Comparison of ENCODE assay signal across 8 mouse cellular contexts in the genomic region with DNA sequence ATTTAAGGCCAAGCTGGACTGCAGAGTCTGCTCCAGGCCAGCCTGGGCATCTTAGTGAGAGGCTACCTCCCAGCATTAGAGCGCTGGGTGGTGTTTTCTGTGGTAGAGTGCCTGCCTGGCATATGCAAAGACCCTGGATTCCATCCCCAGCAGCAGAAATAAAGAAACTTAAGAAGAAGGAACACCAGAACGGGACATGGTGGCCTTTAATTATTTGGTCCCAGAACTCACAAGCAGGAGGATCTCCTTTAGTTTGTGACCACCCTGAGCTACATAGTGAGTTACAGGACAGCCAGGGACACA. TPM values are rescaled to one million over a fixed set of nuclear protein-coding genes. Genes with fewer than 3 reads are reported as not detected.
DNase-seq lines count a peak whose midpoint lies in the region; ATAC-seq and TF ChIP-seq lines count a peak whose summit lies in the region.

No protein-coding gene starts in this region.

- peaks cover 4% of the 10 kb centered on the region; the same call in 1 of the 2 replicates for H3K27me3 ChIP-seq in kidney, embryonic 16.5 days (ENCODE audit: insufficient read depth, low read length)
- peaks cover 20% of the 10 kb centered on the region for H3K27me3 ChIP-seq in embryonic facial prominence, embryonic 10.5 days (replicated peaks; ENCODE audit: low read depth, poor library complexity, severe bottlenecking)
- no peaks in the 10 kb centered on the region for H3K27me3 ChIP-seq in hindbrain, postnatal 0 days (ENCODE audit: insufficient read depth, low read length)

- peak overlapping the region; percentile 81 for H3K9ac ChIP-seq in kidney, embryonic 16.5 days (replicated peaks; ENCODE audit: low read length)
- peak overlapping the region; percentile 49 for H3K9ac ChIP-seq in hindbrain, postnatal 0 days (replicated peaks; ENCODE audit: low read length)

- H3K9me3 ChIP-seq in kidney, embryonic 16.5 days (ENCODE audit: low read length), result no peaks in the 10 kb centered on the region
- no peaks in the 10 kb centered on the region for H3K9me3 ChIP-seq in embryonic facial prominence, embryonic 10.5 days
- H3K9me3 ChIP-seq in hindbrain, postnatal 0 days (ENCODE audit: low read length), result no peaks in the 10 kb centered on the region

- H3K36me3 ChIP-seq in kidney, embryonic 16.5 days (ENCODE audit: insufficient read depth, low read length), result peaks cover 12% of the 10 kb centered on the region
- H3K36me3 ChIP-seq in embryonic facial prominence, embryonic 10.5 days (replicated peaks), result peaks cover 29% of the 10 kb centered on the region
- H3K36me3 ChIP-seq in hindbrain, postnatal 0 days (ENCODE audit: insufficient read depth, low read length), result no peaks in the 10 kb centered on the region

- H3K4me3 ChIP-seq in kidney, embryonic 16.5 days (ENCODE audit: low read length), result peak overlapping the region; percentile 66
- peak overlapping the region; percentile 65 for H3K4me3 ChIP-seq in embryonic facial prominence, embryonic 10.5 days
- H3K4me3 ChIP-seq in hindbrain, postnatal 0 days (ENCODE audit: low read length), result peak overlapping the region; percentile 47

- WGBS in kidney, embryonic 16.5 days, result 35% methylated on average over 2 of the region's 2 CpGs
- 29% methylated on average over 2 of the region's 2 CpGs for WGBS in embryonic facial prominence, embryonic 10.5 days
- 36% methylated on average over 2 of the region's 2 CpGs for WGBS in hindbrain, postnatal 0 days

- peaks cover 20% of the 10 kb centered on the region for H3K4me1 ChIP-seq in kidney, embryonic 16.5 days (ENCODE audit: insufficient read depth, low read length)
- H3K4me1 ChIP-seq in embryonic facial prominence, embryonic 10.5 days, result peaks cover 33% of the 10 kb centered on the region
- peaks cover 9% of the 10 kb centered on the region; the same call in 1 of the 2 replicates for H3K4me1 ChIP-seq in hindbrain, postnatal 0 days (ENCODE audit: insufficient read depth, low read length)

- no peak for TF ChIP-seq CTCF in hindbrain, postnatal 0 days (IDR thresholded peaks at IDR 0.05; ENCODE audit: low read depth)

- H3K4me2 ChIP-seq in kidney, embryonic 16.5 days (replicated peaks; ENCODE audit: low read depth, low read length), result peak overlapping the region; percentile 74
- H3K4me2 ChIP-seq in hindbrain, postnatal 0 days (ENCODE audit: low read depth, low read length), result peak overlapping the region; percentile 63

- DNase-seq in kidney, adult 9 months, result no peak
- DNase-seq in embryonic facial prominence, embryonic 10.5 days (ENCODE audit: low spot score), result no peak
- DNase-seq in hindbrain, postnatal 0 days (ENCODE audit: low spot score), result no peak
- DNase-seq in neural tube, embryonic 10.5 days (ENCODE audit: extremely low spot score, low spot score), result peak; percentile 34
- no peak for DNase-seq in adrenal gland, adult 2 months
- no peak for DNase-seq in adrenal gland, postnatal 25 days
- DNase-seq in thymus, adult 18-20 months, result no peak

- ATAC-seq in kidney, embryonic 16.5 days (ENCODE audit: low FRiP score, low TSS enrichment), result no peak
- ATAC-seq in hindbrain, postnatal 0 days, result no peak

- peak overlapping the region; percentile 73 for H3K27ac ChIP-seq in kidney, embryonic 16.5 days (ENCODE audit: low read length)
- peak overlapping the region; percentile 92 for H3K27ac ChIP-seq in embryonic facial prominence, embryonic 10.5 days (replicated peaks)
- H3K27ac ChIP-seq in hindbrain, postnatal 0 days, result peak overlapping the region; percentile 93

RNA-seq across cellular contexts. Expression of gene Yju2, which starts 0.4 kb away (rescaled TPM):
- polyA plus RNA-seq in kidney, embryonic 16.5 days (2015; fragmentation: Nextera tagmentation; extraction: Ambion mirVana), result 29.8 and 34.7 TPM in 2 replicates
- 28.7 and 32.0 TPM in 2 replicates for polyA plus RNA-seq in embryonic facial prominence, embryonic 10.5 days (2016; fragmentation: Nextera tagmentation; extraction: Ambion mirVana)
- 6.8 and 18.3 TPM in 2 replicates for total RNA-seq in hindbrain, postnatal 0 days (2014; rRNA removed)
- polyA plus RNA-seq in hindbrain, postnatal 0 days (2015; fragmentation: Nextera tagmentation; extraction: Ambion mirVana), result 16.7 and 19.4 TPM in 2 replicates
- total RNA-seq in adrenal gland, adult 2 months (2021), result 10 to 100 TPM; 16.7 to 19.1 TPM
- 4.4 and 5.3 TPM in 2 replicates for polyA plus RNA-seq in adrenal gland, adult 2 months (2012; rRNA removed)
- total RNA-seq in adrenal gland, postnatal 25 days (2021), result 21.2 and 27.5 TPM in 2 replicates

RNA-seq across cellular contexts. Expression of gene Ebi3, which starts 6.1 kb away (rescaled TPM):
- polyA plus RNA-seq in kidney, embryonic 16.5 days (2015; fragmentation: Nextera tagmentation; extraction: Ambion mirVana), result 2.1 and 2.6 TPM in 2 replicates
- 0.98 and 1.4 TPM in 2 replicates for polyA plus RNA-seq in embryonic facial prominence, embryonic 10.5 days (2016; fragmentation: Nextera tagmentation; extraction: Ambion mirVana)
- 0.61 and 3.8 TPM in 2 replicates for total RNA-seq in hindbrain, postnatal 0 days (2014; rRNA removed)
- 5.2 and 7.3 TPM in 2 replicates for polyA plus RNA-seq in hindbrain, postnatal 0 days (2015; fragmentation: Nextera tagmentation; extraction: Ambion mirVana)
- 1 to 10 TPM in 1 of 2 experiments, under 1 TPM in 1; 0.66 to 1.2 TPM for total RNA-seq in adrenal gland, adult 2 months (2021)
- polyA plus RNA-seq in adrenal gland, adult 2 months (2012; rRNA removed), result 4.7 and 5.8 TPM in 2 replicates
- total RNA-seq in adrenal gland, postnatal 25 days (2021), result 0.27 and 0.81 TPM in 2 replicates

RNA-seq across cellular contexts. Expression of gene Zfp119b, which starts 9.2 kb away (rescaled TPM):
- polyA plus RNA-seq in kidney, embryonic 16.5 days (2015; fragmentation: Nextera tagmentation; extraction: Ambion mirVana), result 6.3 and 7.8 TPM in 2 replicates
- polyA plus RNA-seq in embryonic facial prominence, embryonic 10.5 days (2016; fragmentation: Nextera tagmentation; extraction: Ambion mirVana), result 4.1 and 4.7 TPM in 2 replicates
- 1.8 and 4.3 TPM in 2 replicates for total RNA-seq in hindbrain, postnatal 0 days (2014; rRNA removed)
- polyA plus RNA-seq in hindbrain, postnatal 0 days (2015; fragmentation: Nextera tagmentation; extraction: Ambion mirVana), result 5.6 and 6.8 TPM in 2 replicates
- total RNA-seq in adrenal gland, adult 2 months (2021), result 1 to 10 TPM; 3.0 to 3.6 TPM
- 0.07 TPM in 1 of 2 replicates, not detected in the other for polyA plus RNA-seq in adrenal gland, adult 2 months (2012; rRNA removed)
- total RNA-seq in adrenal gland, postnatal 25 days (2021), result 3.3 and 4.6 TPM in 2 replicates

RNA-seq across cellular contexts. Expression of gene Shd, which starts 11.7 kb away (rescaled TPM):
- polyA plus RNA-seq in kidney, embryonic 16.5 days (2015; fragmentation: Nextera tagmentation; extraction: Ambion mirVana), result 41.6 and 46.0 TPM in 2 replicates
- polyA plus RNA-seq in embryonic facial prominence, embryonic 10.5 days (2016; fragmentation: Nextera tagmentation; extraction: Ambion mirVana), result 32.8 and 39.1 TPM in 2 replicates
- 233 and 250 TPM in 2 replicates for total RNA-seq in hindbrain, postnatal 0 days (2014; rRNA removed)
- 150 and 152 TPM in 2 replicates for polyA plus RNA-seq in hindbrain, postnatal 0 days (2015; fragmentation: Nextera tagmentation; extraction: Ambion mirVana)
- total RNA-seq in adrenal gland, adult 2 months (2021), result 1 to 10 TPM in 1 of 2 experiments, under 1 TPM in 1; 0.52 to 1.2 TPM
- polyA plus RNA-seq in adrenal gland, adult 2 months (2012; rRNA removed), result 3.2 and 7.8 TPM in 2 replicates
- 1.4 and 2.2 TPM in 2 replicates for total RNA-seq in adrenal gland, postnatal 25 days (2021)

RNA-seq across cellular contexts. Expression of gene Fsd1, which starts 27.8 kb away (rescaled TPM):
- polyA plus RNA-seq in kidney, embryonic 16.5 days (2015; fragmentation: Nextera tagmentation; extraction: Ambion mirVana), result 21.6 TPM in 2 replicates
- polyA plus RNA-seq in embryonic facial prominence, embryonic 10.5 days (2016; fragmentation: Nextera tagmentation; extraction: Ambion mirVana), result 63.3 and 69.4 TPM in 2 replicates
- 136 and 140 TPM in 2 replicates for total RNA-seq in hindbrain, postnatal 0 days (2014; rRNA removed)
- 178 and 193 TPM in 2 replicates for polyA plus RNA-seq in hindbrain, postnatal 0 days (2015; fragmentation: Nextera tagmentation; extraction: Ambion mirVana)
- 1 to 10 TPM; 1.0 to 2.7 TPM for total RNA-seq in adrenal gland, adult 2 months (2021)
- 2.3 and 2.7 TPM in 2 replicates for polyA plus RNA-seq in adrenal gland, adult 2 months (2012; rRNA removed)
- total RNA-seq in adrenal gland, postnatal 25 days (2021), result 1.5 and 2.2 TPM in 2 replicates
